Mouse (Mus musculus): ENCODE results near the gene Fam131a.

- TF ChIP-seq CTCF (IDR thresholded peaks at IDR 0.05; ENCODE audit: borderline replicate concordance, extremely low read depth, insufficient read depth, insufficient read length) (no peak), POLR2A (IDR thresholded peaks at IDR 0.05; ENCODE audit: borderline replicate concordance, extremely low read depth, insufficient read depth, insufficient read length, poor library complexity, severe bottlenecking) (no peak)
Observed at GRCm38 (mm10) chr16:20721808-20722207, 28.8 kb downstream of the Fam131a start.

All from brain, embryonic 14.5 days (tissue).